Mouse (Mus musculus) urinary bladder, postnatal 4 days (tissue): ENCODE measurements around the gene Gm29094.
"Not testable (repeated sequence)": the region's sequence is repeated elsewhere in the genome, so short reads cannot be mapped to it uniquely, and the experiment has no call there.

ENCODE experiments used
- DNase-seq, 2 experiments: peaks; one replicate each; pipeline ENCODE4 v3.0.0; 2021 to 2022; ENCODE audit warnings: low spot score in 2 of 2

Gm29094 gene

GRCm38 (mm10) chr9:89198969-89199416 lies at the start of gene Gm29094, which contains the start of gene Bcl2a1b:
Gm29094 (plus strand) TSS chr9:89199379.
Bcl2a1b (plus strand) TSS chr9:89199209.
- not testable (repeated sequence) for DNase-seq

GRCm38 (mm10) chr9:89172539-89172938 lies 26.6 kb upstream of the Gm29094 start:
- DNase-seq, result not testable (repeated sequence)

GRCm38 (mm10) chr9:89178833-89179232 lies 20.3 kb upstream of the Gm29094 start:
- peak; percentile 34 to 76 for DNase-seq

GRCm38 (mm10) chr9:89179469-89179868 lies 19.7 kb upstream of the Gm29094 start:
- DNase-seq, result not testable (repeated sequence)

- not testable (repeated sequence) for DNase-seq
These were observed 12.2 kb upstream of the Gm29094 start for GRCm38 (mm10) chr9:89187006-89187405.

- not testable (repeated sequence) for DNase-seq
These were observed 3.7 kb upstream of the Gm29094 start for GRCm38 (mm10) chr9:89195483-89195882.

GRCm38 (mm10) chr9:89197509-89197908 lies 1.7 kb upstream of the Gm29094 start:
- not testable (repeated sequence) for DNase-seq

- DNase-seq, result not testable (repeated sequence)
These were observed 830 bp upstream of the Gm29094 start for GRCm38 (mm10) chr9:89198349-89198748.

GRCm38 (mm10) chr9:89202256-89202655 lies 3.1 kb downstream of the Gm29094 start:
- DNase-seq, result not testable (repeated sequence)

GRCm38 (mm10) chr9:89208939-89209338 lies 9.8 kb downstream of the Gm29094 start:
- DNase-seq, result not testable (repeated sequence)

GRCm38 (mm10) chr9:89210353-89211064 lies 11.3 kb downstream of the Gm29094 start, which contains the start of gene Mthfs:
Mthfs (plus strand) TSS chr9:89210676.
- DNase-seq, result not testable (repeated sequence)

GRCm38 (mm10) chr9:89211065-89211858 lies 12.1 kb downstream of the Gm29094 start:
- peak; percentile 79 to 88 for DNase-seq

GRCm38 (mm10) chr9:89212428-89212827 lies 13.2 kb downstream of the Gm29094 start:
- DNase-seq, result not testable (repeated sequence)

- not testable (repeated sequence) for DNase-seq
These were observed 19.0 kb downstream of the Gm29094 start for GRCm38 (mm10) chr9:89218174-89218573.

GRCm38 (mm10) chr9:89219668-89220067 lies 20.5 kb downstream of the Gm29094 start:
- DNase-seq, result not testable (repeated sequence)

- not testable (repeated sequence) for DNase-seq
These were observed 21.6 kb downstream of the Gm29094 start for GRCm38 (mm10) chr9:89220704-89221287.

GRCm38 (mm10) chr9:89226071-89226470 lies 26.9 kb downstream of the Gm29094 start:
- no peak for DNase-seq

- DNase-seq, result no peak
These were observed 28.9 kb downstream of the Gm29094 start for GRCm38 (mm10) chr9:89228122-89228521.

- DNase-seq, result not testable (repeated sequence)
These were observed 31.8 kb downstream of the Gm29094 start for GRCm38 (mm10) chr9:89230897-89231497.

- not testable (repeated sequence) for DNase-seq
These were observed 38.0 kb downstream of the Gm29094 start for GRCm38 (mm10) chr9:89237131-89237530.

- DNase-seq, result not testable (repeated sequence)
These were observed 39.9 kb downstream of the Gm29094 start for GRCm38 (mm10) chr9:89238976-89239505.
